Mouse (Mus musculus): ENCODE results near the gene St8sia1.

Gene St8sia1

DNA sequence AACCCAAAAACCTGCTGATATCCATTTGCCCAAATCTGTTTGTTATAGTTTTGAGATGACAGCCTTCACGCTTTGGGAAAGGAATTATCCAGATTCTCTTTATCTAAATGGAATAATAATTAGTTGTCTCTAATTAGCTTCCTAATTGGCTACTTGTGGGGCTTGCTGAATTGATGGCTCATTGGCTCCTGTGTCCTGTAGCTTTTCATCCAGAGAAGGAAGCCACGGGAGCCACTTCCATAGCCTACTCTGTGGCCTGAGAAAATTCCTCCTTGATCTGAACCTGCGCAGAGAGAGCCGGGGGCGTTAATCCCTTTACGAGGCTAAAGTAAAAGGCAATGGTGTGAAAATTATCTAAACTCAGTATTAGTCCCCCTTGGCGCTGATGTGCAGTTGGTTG is 183.0 kb downstream of the St8sia1 start:
- no peak for DNase-seq

GRCm38 (mm10) chr6:142780574-142781033 is 183.6 kb downstream of the St8sia1 start:
- DNase-seq: no peak

DNA sequence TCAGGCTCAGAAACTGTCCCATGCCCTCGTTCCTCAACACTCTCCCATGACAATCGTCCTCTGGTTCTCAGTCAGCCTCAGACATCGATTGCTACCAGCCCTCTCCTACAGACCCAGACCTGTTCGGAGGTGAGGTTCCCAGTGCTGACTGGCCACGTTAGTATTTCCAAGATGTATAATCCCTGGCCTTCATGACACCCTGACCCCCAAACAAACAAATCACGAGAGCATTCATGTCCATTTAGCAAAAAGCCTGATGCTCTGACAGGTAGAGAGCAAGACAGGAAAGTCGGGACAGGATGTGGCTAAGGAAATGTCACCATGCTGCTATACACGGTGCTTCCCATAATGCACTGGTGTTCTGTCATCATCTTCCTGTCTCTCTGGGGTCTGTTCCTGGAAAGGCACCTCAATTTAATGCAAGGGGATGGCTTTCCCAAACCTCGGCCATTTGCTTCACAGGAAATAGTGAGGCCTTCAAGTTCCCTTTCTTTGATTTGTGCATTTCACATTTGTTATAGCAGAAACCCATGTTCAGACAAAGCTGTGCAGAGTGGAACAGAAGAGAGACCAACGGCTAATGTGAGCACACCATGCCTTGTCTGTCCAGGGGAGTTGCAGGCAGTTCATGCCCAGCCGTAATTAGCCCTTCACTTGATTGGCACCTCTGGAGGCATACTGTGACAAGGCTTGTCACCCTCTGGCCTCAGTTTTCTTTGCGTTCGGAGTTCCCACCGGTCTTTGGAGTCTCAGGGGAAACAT is 184.3 kb downstream of the St8sia1 start:
- DNase-seq: no peak

GRCm38 (mm10) chr6:142779045-142779811 is 185.0 kb downstream of the St8sia1 start:
- DNase-seq: peak; percentile 65 to 67

DNA sequence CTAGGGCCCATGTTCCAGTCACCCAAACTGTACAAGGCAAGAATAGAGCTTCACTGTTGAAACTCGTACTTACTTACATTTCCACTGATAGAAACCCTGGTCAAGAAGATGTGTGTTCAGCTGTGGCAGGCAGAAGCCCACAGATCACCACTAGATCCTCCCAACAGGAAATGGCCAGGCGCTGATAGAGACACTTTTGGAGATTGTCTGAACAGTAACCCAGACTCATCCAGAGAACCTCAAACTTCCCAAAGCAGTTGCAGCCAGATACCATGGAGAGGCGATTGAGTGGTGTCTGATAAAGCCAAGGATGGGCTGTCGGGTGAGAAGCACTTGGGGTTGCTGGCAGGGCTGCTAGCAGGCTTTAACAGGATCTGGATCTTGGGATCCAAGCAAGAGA is 187.3 kb downstream of the St8sia1 start:
- DNase-seq: no peak

DNA sequence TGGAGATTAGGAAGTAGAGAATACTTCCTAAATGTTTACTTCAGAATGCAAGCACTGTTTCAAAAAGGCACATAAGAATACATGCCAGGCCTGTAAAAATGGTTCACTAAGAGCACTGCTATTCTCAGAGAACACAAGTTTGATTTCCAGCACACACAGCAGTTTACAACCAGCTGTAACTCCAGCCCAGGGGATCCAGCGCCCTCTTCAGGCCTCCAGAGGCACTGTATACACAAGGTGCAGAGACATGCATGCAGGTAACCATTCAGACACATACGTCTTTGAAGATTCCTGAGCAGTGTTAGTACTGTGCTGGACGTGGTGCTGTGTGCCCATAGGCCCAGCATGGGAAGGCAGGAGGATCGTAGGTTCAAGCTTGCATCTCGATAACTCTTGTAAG is 190.7 kb downstream of the St8sia1 start:
- DNase-seq: no peak

DNA sequence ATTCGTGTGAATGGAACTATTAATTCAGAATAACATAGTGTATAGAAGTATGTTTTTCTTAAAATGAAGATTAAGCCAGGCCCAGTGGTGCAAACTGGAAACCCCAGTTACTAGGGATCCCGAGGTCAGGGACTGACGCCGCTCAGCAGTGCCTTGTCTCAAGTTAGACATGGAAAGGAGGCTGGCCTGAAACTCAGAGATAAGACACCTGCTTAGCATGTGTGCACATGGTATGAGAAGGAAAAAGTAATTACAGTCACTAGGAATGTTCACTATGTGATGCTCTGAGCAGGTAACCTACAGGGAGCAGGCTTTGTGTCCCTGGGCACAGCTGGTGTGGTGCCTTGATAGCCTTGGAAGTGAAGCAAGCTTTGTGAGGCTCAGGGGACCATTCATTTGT is 192.6 kb downstream of the St8sia1 start:
- DNase-seq: no peak

Data from cerebellum, adult 18-20 months (tissue).